8 mouse cellular contexts compared by ENCODE assay signal in the genomic region with DNA sequence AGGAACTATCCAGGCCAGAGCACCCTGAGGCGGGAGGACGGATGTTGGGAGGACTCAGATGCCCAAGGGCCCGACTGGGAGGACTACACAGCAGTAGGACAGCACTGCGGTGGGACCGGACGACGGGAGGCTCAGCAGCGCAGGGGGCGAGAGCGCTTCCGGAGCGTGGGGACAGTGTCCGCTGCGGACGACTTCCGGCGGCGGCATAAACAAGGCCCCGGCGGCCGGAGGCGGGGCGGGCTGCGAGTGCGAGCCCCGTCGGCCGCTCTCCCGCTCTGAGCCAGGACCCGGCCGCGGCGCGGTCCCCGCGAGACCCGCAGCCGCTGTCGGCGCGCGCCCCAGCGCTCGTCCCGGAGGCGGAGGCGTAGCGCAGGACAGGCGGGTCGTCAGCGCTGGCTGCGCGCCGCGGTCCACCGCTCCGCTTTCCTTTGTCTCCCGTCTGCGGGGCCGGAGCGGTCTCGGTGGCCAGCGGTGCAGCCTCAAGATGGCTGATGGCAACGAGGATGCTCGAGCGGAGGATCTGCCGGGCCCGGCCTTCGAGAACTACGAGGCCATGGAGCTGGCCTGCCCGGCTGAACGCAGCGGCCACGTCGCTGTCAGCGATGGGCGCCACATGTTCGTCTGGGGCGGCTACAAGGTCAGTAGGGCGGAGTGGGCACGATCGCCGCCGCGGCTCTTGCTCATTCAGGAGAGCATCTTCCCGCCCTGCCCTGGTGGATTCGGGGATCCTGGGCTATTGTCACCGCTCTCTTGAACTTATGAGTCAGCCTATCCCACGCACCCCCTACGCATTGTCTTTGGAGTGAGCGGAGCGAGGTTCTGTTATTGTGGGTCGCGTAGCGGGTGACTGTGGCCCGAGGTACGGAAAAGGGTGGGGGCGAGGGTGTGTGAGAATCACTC. TPM values are rescaled to one million over a fixed set of nuclear protein-coding genes. Genes with fewer than 3 reads are reported as not detected.
A peak's percentile ranks its signal among the peaks of the same experiment; 100 is the strongest.
DNase-seq lines count a peak whose midpoint lies in the region; ATAC-seq and TF ChIP-seq lines count a peak whose summit lies in the region.

TSS of gene Klhdc2 (plus strand) at position 171 of the 900 bp plus-strand sequence.

- no peaks in the 10 kb centered on the region for H3K27me3 ChIP-seq in C2C12 (ENCODE audit: control insufficient read depth, insufficient read depth, insufficient read length)
- H3K27me3 ChIP-seq in erythroblast, embryonic 14.5 days (ENCODE audit: control insufficient read depth): no peaks in the 10 kb centered on the region
- no peaks in the 10 kb centered on the region for H3K27me3 ChIP-seq in heart, embryonic 12.5 days (replicated peaks)
- H3K27me3 ChIP-seq in kidney, postnatal 0 days (ENCODE audit: insufficient read depth, low read length): no peaks in the 10 kb centered on the region
- H3K27me3 ChIP-seq in liver, embryonic 11.5 days (replicated peaks; ENCODE audit: control insufficient read depth, insufficient read depth, low read length): no peaks in the 10 kb centered on the region
- no peaks in the 10 kb centered on the region for H3K27me3 ChIP-seq in stomach, embryonic 14.5 days (ENCODE audit: control insufficient read depth, insufficient read depth, low read length)

- H3K9me3 ChIP-seq in erythroblast, embryonic 14.5 days (ENCODE audit: control insufficient read depth, low read length): peaks cover 4% of the 10 kb centered on the region; the same call in 1 of the 2 replicates
- no peaks in the 10 kb centered on the region for H3K9me3 ChIP-seq in heart, embryonic 12.5 days (replicated peaks)
- no peaks in the 10 kb centered on the region for H3K9me3 ChIP-seq in kidney, postnatal 0 days (replicated peaks; ENCODE audit: low read length)
- H3K9me3 ChIP-seq in liver, embryonic 11.5 days (ENCODE audit: control insufficient read depth, low read length): no peaks in the 10 kb centered on the region
- H3K9me3 ChIP-seq in stomach, embryonic 14.5 days (ENCODE audit: control insufficient read depth, low read depth, low read length): no peaks in the 10 kb centered on the region

- peaks cover 48% of the 10 kb centered on the region for H3K79me2 ChIP-seq in C2C12 (ENCODE audit: control insufficient read depth, insufficient read depth)

- TF ChIP-seq CTCF in C2C12 (IDR thresholded peaks at IDR 0.05; ENCODE audit: control insufficient read depth, insufficient read depth, insufficient read length): no peak
- no peak for TF ChIP-seq CTCF in brain, embryonic 14.5 days (IDR thresholded peaks at IDR 0.05; ENCODE audit: borderline replicate concordance, extremely low read depth, insufficient read depth, insufficient read length)
- TF ChIP-seq CTCF in kidney, postnatal 0 days (IDR thresholded peaks at IDR 0.05; ENCODE audit: low read depth): no peak

- H3K79me3 ChIP-seq in C2C12 (ENCODE audit: low read depth): peaks cover 30% of the 10 kb centered on the region

- H3K4me3 ChIP-seq in C2C12 (ENCODE audit: insufficient read depth, poor library complexity, severe bottlenecking): peak within 1 kb of the TSS; percentile 89
- peak within 1 kb of the TSS; percentile 100 for H3K4me3 ChIP-seq in erythroblast, embryonic 14.5 days (replicated peaks)
- peak within 1 kb of the TSS; percentile 86 for H3K4me3 ChIP-seq in heart, embryonic 12.5 days
- H3K4me3 ChIP-seq in kidney, postnatal 0 days (replicated peaks; ENCODE audit: low read depth, low read length): peak within 1 kb of the TSS; percentile 89
- peak within 1 kb of the TSS; percentile 75 for H3K4me3 ChIP-seq in liver, embryonic 11.5 days (ENCODE audit: low read depth, low read length)
- peak within 1 kb of the TSS; percentile 97 for H3K4me3 ChIP-seq in stomach, embryonic 14.5 days (ENCODE audit: low read depth, low read length)

- WGBS in heart, embryonic 12.5 days: under 1% methylated on average over 98 of the region's 98 CpGs
- under 1% methylated on average over 78 of the region's 98 CpGs for WGBS in kidney, postnatal 0 days
- under 1% methylated on average over 98 of the region's 98 CpGs for WGBS in liver, embryonic 11.5 days
- under 1% methylated on average over 98 of the region's 98 CpGs for WGBS in stomach, embryonic 14.5 days

- H3K36me3 ChIP-seq in C2C12 (ENCODE audit: control insufficient read depth, insufficient read depth): peaks cover 14% of the 10 kb centered on the region
- peaks cover 41% of the 10 kb centered on the region for H3K36me3 ChIP-seq in erythroblast, embryonic 14.5 days (ENCODE audit: control insufficient read depth)
- H3K36me3 ChIP-seq in heart, embryonic 12.5 days: peaks cover 15% of the 10 kb centered on the region
- no peaks in the 10 kb centered on the region; the same call in 1 of the 2 replicates for H3K36me3 ChIP-seq in kidney, postnatal 0 days (ENCODE audit: insufficient read depth, low read length)
- H3K36me3 ChIP-seq in liver, embryonic 11.5 days (ENCODE audit: control insufficient read depth, insufficient read depth, low read length): peaks cover 3% of the 10 kb centered on the region
- H3K36me3 ChIP-seq in stomach, embryonic 14.5 days (ENCODE audit: control insufficient read depth, insufficient read depth, low read length): peaks cover 4% of the 10 kb centered on the region

- peak within 1 kb of the TSS; percentile 94 for H3K27ac ChIP-seq in heart, embryonic 12.5 days (ENCODE audit: poor library complexity, severe bottlenecking)
- peak within 1 kb of the TSS; percentile 96 for H3K27ac ChIP-seq in kidney, postnatal 0 days
- H3K27ac ChIP-seq in liver, embryonic 11.5 days (ENCODE audit: low read depth, low read length): peak within 1 kb of the TSS; percentile 93
- peak within 1 kb of the TSS; percentile 96 for H3K27ac ChIP-seq in stomach, embryonic 14.5 days (ENCODE audit: low read length)

- peaks cover 68% of the 10 kb centered on the region for H3K4me1 ChIP-seq in erythroblast, embryonic 14.5 days (ENCODE audit: control insufficient read depth)
- H3K4me1 ChIP-seq in heart, embryonic 12.5 days (replicated peaks): peaks cover 23% of the 10 kb centered on the region
- H3K4me1 ChIP-seq in kidney, postnatal 0 days (replicated peaks; ENCODE audit: insufficient read depth, low read length): peaks cover 7% of the 10 kb centered on the region
- H3K4me1 ChIP-seq in liver, embryonic 11.5 days (replicated peaks; ENCODE audit: control insufficient read depth, insufficient read depth, low read length): peaks cover 31% of the 10 kb centered on the region
- peaks cover 11% of the 10 kb centered on the region for H3K4me1 ChIP-seq in stomach, embryonic 14.5 days (ENCODE audit: control insufficient read depth, insufficient read depth, low read length)

- peak; percentile 97 for DNase-seq in brain, embryonic 14.5 days (ENCODE audit: low read depth)
- DNase-seq in kidney, postnatal 0 days (ENCODE audit: low spot score): peak; percentile 96
- DNase-seq in liver, embryonic 11.5 days (ENCODE audit: low spot score): peak; percentile 89
- DNase-seq in naive thymus-derived CD4-positive, alpha-beta T cell, adult 2 months (ENCODE audit: low read depth): peak; percentile 74

- peak within 1 kb of the TSS; percentile 95 for H3ac ChIP-seq in C2C12 (ENCODE audit: control insufficient read depth, insufficient read length, low read depth)

- peak within 1 kb of the TSS; percentile 80 for H3K4me2 ChIP-seq in heart, embryonic 12.5 days
- peak within 1 kb of the TSS; percentile 53 for H3K4me2 ChIP-seq in kidney, postnatal 0 days (ENCODE audit: low read length)
- H3K4me2 ChIP-seq in liver, embryonic 11.5 days: peak within 1 kb of the TSS; percentile 63
- peak within 1 kb of the TSS; percentile 69 for H3K4me2 ChIP-seq in stomach, embryonic 14.5 days (replicated peaks; ENCODE audit: low read depth, low read length)

- H3K9ac ChIP-seq in heart, embryonic 12.5 days: peak within 1 kb of the TSS; percentile 95
- H3K9ac ChIP-seq in kidney, postnatal 0 days (ENCODE audit: low read depth, low read length): peak within 1 kb of the TSS; percentile 95
- H3K9ac ChIP-seq in liver, embryonic 11.5 days (ENCODE audit: low read depth, low read length): peak within 1 kb of the TSS; percentile 81
- H3K9ac ChIP-seq in stomach, embryonic 14.5 days (replicated peaks; ENCODE audit: low read depth, low read length): peak within 1 kb of the TSS; percentile 94

- peak; percentile 88 for ATAC-seq in heart, embryonic 12.5 days (ENCODE audit: insufficient number of reproducible peaks, low FRiP score)
- ATAC-seq in kidney, postnatal 0 days (replicated peaks; ENCODE audit: low FRiP score, low read depth): peak; percentile 95
- ATAC-seq in liver, embryonic 11.5 days (replicated peaks; ENCODE audit: low FRiP score): peak; percentile 81
- peak; percentile 95 for ATAC-seq in stomach, embryonic 14.5 days (ENCODE audit: insufficient number of reproducible peaks, insufficient read depth, low FRiP score, low read depth)

- peak; percentile 98 for TF ChIP-seq POLR2A in brain, embryonic 14.5 days (IDR thresholded peaks at IDR 0.05; ENCODE audit: borderline replicate concordance, extremely low read depth, insufficient read depth, insufficient read length, poor library complexity, severe bottlenecking)

TF ChIP-seq in C2C12, 6 proteins besides CTCF, POLR2A, EP300 and RAD21:
- TF ChIP-seq MYOG (IDR thresholded peaks at IDR 0.05; ENCODE audit: control insufficient read depth, extremely low read depth, insufficient read length) (no peak), MAX (IDR thresholded peaks at IDR 0.05) (peak; percentile 77), MYOD1 (IDR thresholded peaks at IDR 0.05; ENCODE audit: control insufficient read depth, insufficient read length, low read depth) (no peak)

RNA-seq across cellular contexts. Expression of gene Klhdc2, which starts in this region (rescaled TPM):
- 62.6 TPM for polyA plus RNA-seq in C2C12 (2012; fragmentation: generic; extraction: Trizol)
- 206 and 232 TPM in 2 replicates for polyA plus RNA-seq in brain, embryonic 14.5 days (2012; rRNA removed)
- 4.1 and 5.1 TPM in 2 replicates for polyA plus RNA-seq in erythroblast, embryonic 14.5 days (2012)
- polyA plus RNA-seq in heart, embryonic 12.5 days (2016; fragmentation: Nextera tagmentation; extraction: Ambion mirVana): 142 and 144 TPM in 2 replicates
- polyA plus RNA-seq in kidney, postnatal 0 days (2015; fragmentation: Nextera tagmentation; extraction: Ambion mirVana): 132 and 141 TPM in 2 replicates
- polyA plus RNA-seq in liver, embryonic 11.5 days (2014; fragmentation: Nextera tagmentation; extraction: Ambion mirVana): 146 and 152 TPM in 2 replicates
- 122 and 124 TPM in 2 replicates for polyA plus RNA-seq in stomach, embryonic 14.5 days (2014; fragmentation: Nextera tagmentation; extraction: Ambion mirVana)

Comparison
In these comparisons a context has a peak if more than half of its experiments do, and no peak if none do; other contexts are left out.
1. Peak in every context shown above with its lines: DNase-seq, ATAC-seq, H3K4me3 ChIP-seq and H3K27ac ChIP-seq.
2. RNA of gene Klhdc2 (polyA plus RNA-seq): 206 to 232 TPM in brain, embryonic 14.5 days, 146 to 152 TPM in liver, embryonic 11.5 days, 142 to 144 TPM in heart, embryonic 12.5 days, 132 to 141 TPM in kidney, postnatal 0 days, 122 to 124 TPM in stomach, embryonic 14.5 days and 62.6 TPM in C2C12 (single experiment); 4.1 to 5.1 TPM in erythroblast, embryonic 14.5 days; every median in the first group is over 10 times any median in the second.